Mouse (Mus musculus) kidney, embryonic 16.5 days (tissue): ENCODE measurements around the gene Cacna2d3. TPM values are rescaled to one million over a fixed set of nuclear protein-coding genes. Genes with fewer than 3 reads are reported as not detected.

Source experiments
- ATAC-seq: fragments of 200-750 bp; cut with Nextera tagmentation; 2 replicates; pipeline ENCODE4 v1.8.0; 2017; ENCODE audit warnings: moderate TSS enrichment; ENCODE audit not compliant: low FRiP score, low TSS enrichment
- H3K27ac ChIP-seq: fragments of 300-500 bp; sonication (generic); 2 replicates; pipeline ENCODE4 v1.5.1; 2014; ENCODE audit warnings: low read length
- H3K27me3 ChIP-seq: fragments of 300-500 bp; sonication (generic); 2 replicates; pipeline ENCODE4 v1.6.1; 2014; ENCODE audit warnings: low read length, control low read depth, mixed read lengths; ENCODE audit not compliant: insufficient read depth
- H3K36me3 ChIP-seq: fragments of 300-500 bp; sonication (generic); 2 replicates; pipeline ENCODE4 v1.6.1; 2014; ENCODE audit warnings: low read length, control low read depth, mixed read lengths; ENCODE audit not compliant: insufficient read depth
- H3K4me1 ChIP-seq: fragments of 300-500 bp; sonication (generic); 2 replicates; pipeline ENCODE4 v1.6.1; 2014; ENCODE audit warnings: low read length, control low read depth, mixed read lengths; ENCODE audit not compliant: insufficient read depth
- H3K4me2 ChIP-seq: fragments of 300-500 bp; sonication (generic); replicated peaks from 2 replicates; pipeline ENCODE4 v1.6.1; 2014; ENCODE audit warnings: low read depth, low read length
- H3K4me3 ChIP-seq: fragments of 300-500 bp; sonication (generic); 2 replicates; pipeline ENCODE4 v1.5.1; 2014; ENCODE audit warnings: mild to moderate bottlenecking, low read length
- H3K9ac ChIP-seq: fragments of 300-500 bp; sonication (generic); replicated peaks from 2 replicates; pipeline ENCODE4 v1.6.1; 2014; ENCODE audit warnings: low read length
- H3K9me3 ChIP-seq: fragments of 300-500 bp; sonication (generic); 2 replicates; pipeline ENCODE4 v1.6.1; 2016; ENCODE audit warnings: low read length, control low read depth
- WGBS: fragments of 180-500 bp; shearing (Covaris S2); extraction: QIAGEN DNeasy Blood & Tissue Kit; methylation state at CpG from one replicate; pipeline ENCODE4 v1.1.7; 2014; 5-methylcytosine and 5-hydroxymethylcytosine counted together
- polyA plus RNA-seq: library from polyadenylated mRNA; unstranded; fragments of >200 nt; fragmentation: Nextera tagmentation; extraction: Ambion mirVana; gene quantifications from 2 replicates; pipeline ENCODE4 v1.2.1, GENCODE M21; 2015

The Cacna2d3 gene
- polyA plus RNA-seq, 1 experiment from 2014 or later, result 2.8 TPM

DNA sequence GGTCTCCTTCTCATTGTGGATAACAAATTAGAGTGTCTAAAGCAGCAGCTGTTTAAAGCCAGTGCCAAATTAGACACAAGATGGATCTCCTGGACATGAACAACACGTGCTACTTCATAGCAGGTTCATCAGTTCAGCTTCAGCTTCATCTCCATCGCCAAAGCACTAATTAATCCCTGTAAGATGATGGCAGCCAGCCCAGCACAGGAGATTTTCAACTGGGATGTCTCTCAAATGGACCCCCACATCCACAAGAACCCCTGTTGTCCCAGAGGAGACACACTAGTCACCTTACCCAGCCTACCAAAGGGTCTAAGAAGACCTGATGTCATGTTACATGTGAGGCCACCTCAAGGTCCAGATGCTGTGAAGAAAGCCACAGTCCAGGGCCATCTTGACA is 408.2 kb downstream of the Cacna2d3 start:
- no peak for ATAC-seq
- Histone ChIP-seq H3K36me3 (no peaks in the 10 kb centered on the region), H3K9me3 (no peaks in the 10 kb centered on the region), H3K9ac (no peak overlapping the region), H3K4me1 (no peaks in the 10 kb centered on the region), H3K4me3 (no peak overlapping the region), H3K27ac (no peak overlapping the region), H3K4me2 (no peak overlapping the region), H3K27me3 (no peaks in the 10 kb centered on the region)
- 82% methylated on average over 2 of the region's 2 CpGs for WGBS

DNA sequence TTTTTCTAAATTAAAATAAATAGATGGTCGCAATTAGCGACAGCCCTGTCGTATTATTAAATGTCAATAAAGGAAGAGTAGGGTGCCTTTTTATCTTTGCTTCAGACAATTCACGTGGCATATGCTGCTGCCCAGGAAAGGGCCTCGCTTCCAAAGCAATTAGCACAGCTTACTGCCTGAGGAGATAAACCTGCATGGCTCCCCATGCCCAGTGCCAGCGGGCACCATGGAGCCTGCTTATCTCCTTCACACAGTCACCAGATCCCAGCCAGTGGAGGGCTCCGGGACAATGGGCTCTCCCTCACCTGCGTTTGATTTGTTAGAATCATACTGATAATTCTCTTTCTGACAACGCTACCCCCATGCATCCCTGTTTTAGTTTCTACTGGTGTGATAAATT is 416.0 kb downstream of the Cacna2d3 start:
- no peaks in the 10 kb centered on the region for H3K36me3 ChIP-seq
- no peak overlapping the region for H3K9ac ChIP-seq
- no peaks in the 10 kb centered on the region for H3K9me3 ChIP-seq
- WGBS, result 91% methylated on average over 9 of the region's 9 CpGs
- H3K4me3 ChIP-seq, result no peak overlapping the region
- no peak overlapping the region for H3K4me2 ChIP-seq
- H3K27ac ChIP-seq, result no peak overlapping the region
- H3K27me3 ChIP-seq, result no peaks in the 10 kb centered on the region
- H3K4me1 ChIP-seq, result no peaks in the 10 kb centered on the region
- ATAC-seq, result no peak

DNA sequence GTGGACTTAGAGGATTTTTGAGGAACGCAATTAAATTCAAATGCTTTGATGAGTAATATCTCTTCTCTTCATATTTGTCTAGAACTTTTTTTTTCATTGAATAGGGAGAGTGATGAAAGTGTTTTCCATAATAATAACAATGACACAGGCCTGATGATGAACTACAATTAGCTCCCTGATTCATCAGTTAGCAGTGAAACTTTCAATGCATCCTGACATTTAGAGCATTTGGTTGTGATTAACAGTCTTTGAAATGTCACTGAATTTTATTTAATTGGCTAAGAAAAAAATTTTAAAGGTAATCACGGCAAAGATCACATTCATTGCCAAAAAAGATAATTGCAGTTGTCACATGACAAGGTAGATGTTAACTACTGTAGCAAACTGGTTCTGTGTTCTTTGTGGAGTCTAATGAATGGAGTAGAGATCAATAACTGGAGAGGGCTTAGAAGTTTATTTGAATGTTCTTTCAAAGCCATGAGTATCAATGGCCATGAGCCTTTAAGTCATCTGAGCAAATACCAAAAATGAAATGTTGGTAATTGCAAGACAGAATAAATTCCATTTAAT is 425.4 kb downstream of the Cacna2d3 start:
- no peak for ATAC-seq
- no peaks in the 10 kb centered on the region for H3K36me3 ChIP-seq
- no peaks in the 10 kb centered on the region for H3K9me3 ChIP-seq
- H3K27ac ChIP-seq, result no peak overlapping the region
- no peak overlapping the region for H3K4me3 ChIP-seq
- WGBS, result 85% methylated on average over 2 of the region's 2 CpGs
- no peaks in the 10 kb centered on the region for H3K27me3 ChIP-seq
- no peak overlapping the region for H3K9ac ChIP-seq
- no peaks in the 10 kb centered on the region for H3K4me1 ChIP-seq
- no peak overlapping the region for H3K4me2 ChIP-seq

DNA sequence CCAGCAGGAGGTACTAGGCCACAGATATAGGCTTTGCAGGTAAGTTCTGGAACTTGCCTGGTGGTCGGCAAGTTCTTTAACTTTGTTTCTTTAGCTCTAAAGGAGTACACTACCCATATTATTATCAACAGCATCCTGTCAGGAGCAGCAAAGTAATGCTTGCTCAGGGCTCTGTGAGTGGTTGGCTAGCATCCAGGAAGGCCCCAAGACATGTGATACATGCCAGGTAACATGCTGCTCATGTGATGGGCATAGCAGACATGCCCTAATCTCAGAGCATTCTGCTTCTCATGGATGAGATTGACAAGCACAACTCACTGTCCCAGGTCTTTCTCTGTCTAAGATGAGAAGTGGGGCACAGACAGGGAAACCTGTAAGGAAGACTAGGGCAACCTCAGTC is 442.8 kb downstream of the Cacna2d3 start:
- Histone ChIP-seq H3K36me3 (no peaks in the 10 kb centered on the region), H3K4me3 (no peak overlapping the region), H3K9ac (no peak overlapping the region), H3K4me2 (no peak overlapping the region), H3K4me1 (no peaks in the 10 kb centered on the region), H3K9me3 (no peaks in the 10 kb centered on the region), H3K27me3 (no peaks in the 10 kb centered on the region), H3K27ac (no peak overlapping the region)
- 91% methylated on average over 1 of the region's 1 CpGs for WGBS
- ATAC-seq, result no peak

DNA sequence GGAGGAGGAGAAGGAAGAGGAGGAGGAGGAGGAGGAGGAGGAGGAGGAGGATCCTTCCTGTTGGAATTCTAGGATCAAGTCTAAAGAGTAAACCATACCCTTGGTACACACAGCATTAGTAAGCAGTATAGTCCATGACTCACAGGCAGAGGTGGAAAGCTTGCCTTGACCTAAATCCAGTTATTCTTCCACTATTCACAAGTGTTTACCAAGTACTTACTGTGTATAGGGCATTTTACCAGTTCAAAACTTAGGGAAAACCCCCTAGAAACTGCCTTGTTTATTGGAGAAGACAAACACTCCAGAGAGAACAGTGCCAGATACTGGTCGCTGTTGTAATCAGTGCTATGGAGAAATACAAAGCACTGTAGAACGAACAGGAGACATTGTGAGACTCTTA is 443.3 kb downstream of the Cacna2d3 start:
- no peak overlapping the region for H3K9ac ChIP-seq
- no peaks in the 10 kb centered on the region for H3K4me1 ChIP-seq
- H3K4me2 ChIP-seq, result no peak overlapping the region
- no peak overlapping the region for H3K4me3 ChIP-seq
- no peak overlapping the region for H3K27ac ChIP-seq
- no peak for ATAC-seq
- 92% methylated on average over 2 of the region's 2 CpGs for WGBS
- no peaks in the 10 kb centered on the region for H3K36me3 ChIP-seq
- no peaks in the 10 kb centered on the region for H3K9me3 ChIP-seq
- no peaks in the 10 kb centered on the region for H3K27me3 ChIP-seq

DNA sequence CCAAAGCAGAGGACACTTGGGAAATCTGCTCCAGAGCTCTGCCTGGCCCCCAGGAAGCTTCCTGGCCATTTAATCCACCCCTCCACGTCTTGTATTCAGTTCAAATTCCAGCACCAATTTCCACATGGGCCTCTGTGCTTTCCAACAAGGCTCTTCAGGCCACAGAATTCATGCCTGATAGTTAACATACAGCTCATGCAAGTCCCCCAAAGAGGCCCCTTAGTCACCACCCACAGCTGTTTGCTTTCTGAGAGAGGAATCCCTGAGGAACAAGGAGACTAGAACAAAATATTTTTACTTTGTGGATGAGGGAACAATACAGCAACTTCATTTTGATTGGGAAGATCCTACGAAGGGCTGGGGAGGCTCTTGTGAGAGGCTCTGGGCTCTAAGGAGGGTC is 444.0 kb downstream of the Cacna2d3 start:
- Histone ChIP-seq H3K4me2 (no peak overlapping the region), H3K9ac (no peak overlapping the region), H3K4me1 (no peaks in the 10 kb centered on the region), H3K4me3 (no peak overlapping the region), H3K36me3 (no peaks in the 10 kb centered on the region), H3K27ac (no peak overlapping the region; the same call in 1 of the 2 replicates), H3K9me3 (no peaks in the 10 kb centered on the region), H3K27me3 (no peaks in the 10 kb centered on the region)
- 52% methylated on average over 2 of the region's 2 CpGs for WGBS
- no peak for ATAC-seq

DNA sequence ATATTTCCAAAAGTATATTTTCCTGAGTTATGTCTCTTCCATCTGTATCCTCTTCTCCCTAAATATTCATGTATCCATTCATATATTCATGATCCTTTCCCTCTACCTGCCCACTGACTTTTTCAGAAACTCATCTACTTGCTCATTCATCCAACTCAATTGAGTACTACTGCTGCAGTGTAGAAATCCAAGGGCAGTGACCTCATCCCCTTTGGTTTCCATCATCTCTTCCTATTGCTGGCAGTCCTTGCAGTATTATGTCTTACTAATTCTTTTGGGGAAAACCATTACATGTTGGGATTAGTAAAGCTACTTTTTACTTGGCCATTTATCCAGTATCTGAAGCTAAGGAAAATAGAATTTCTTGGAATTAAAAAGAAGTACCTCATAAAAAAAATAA is 447.8 kb downstream of the Cacna2d3 start:
- Histone ChIP-seq H3K27me3 (no peaks in the 10 kb centered on the region), H3K4me3 (no peak overlapping the region), H3K27ac (no peak overlapping the region), H3K9ac (no peak overlapping the region), H3K4me2 (no peak overlapping the region), H3K4me1 (no peaks in the 10 kb centered on the region), H3K36me3 (no peaks in the 10 kb centered on the region), H3K9me3 (no peaks in the 10 kb centered on the region)
- no peak for ATAC-seq

DNA sequence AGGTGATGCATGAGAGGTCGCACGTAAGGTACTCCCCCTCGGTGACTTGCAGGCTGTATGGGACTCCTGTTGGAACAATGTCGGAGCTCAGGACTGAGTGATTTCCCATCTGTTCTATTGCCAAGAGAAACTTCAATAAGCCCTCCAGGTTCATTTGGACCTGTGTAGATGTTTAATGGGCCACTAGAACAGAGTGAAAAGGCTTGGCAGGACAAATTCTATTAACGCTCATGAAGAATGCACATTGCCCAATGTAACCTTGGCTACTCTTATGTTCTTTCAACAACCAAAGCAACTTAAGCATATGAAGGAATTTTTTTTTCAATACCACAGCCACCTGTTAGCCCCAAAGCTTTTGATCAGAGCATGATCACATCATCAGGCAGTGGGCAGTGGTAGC is 451.1 kb downstream of the Cacna2d3 start:
- Histone ChIP-seq H3K36me3 (no peaks in the 10 kb centered on the region), H3K27ac (no peak overlapping the region), H3K4me1 (peaks cover 9% of the 10 kb centered on the region; the same call in 1 of the 2 replicates), H3K9me3 (no peaks in the 10 kb centered on the region), H3K4me3 (no peak overlapping the region), H3K9ac (no peak overlapping the region), H3K27me3 (no peaks in the 10 kb centered on the region), H3K4me2 (no peak overlapping the region)
- WGBS, result 78% methylated on average over 5 of the region's 5 CpGs
- ATAC-seq, result no peak

DNA sequence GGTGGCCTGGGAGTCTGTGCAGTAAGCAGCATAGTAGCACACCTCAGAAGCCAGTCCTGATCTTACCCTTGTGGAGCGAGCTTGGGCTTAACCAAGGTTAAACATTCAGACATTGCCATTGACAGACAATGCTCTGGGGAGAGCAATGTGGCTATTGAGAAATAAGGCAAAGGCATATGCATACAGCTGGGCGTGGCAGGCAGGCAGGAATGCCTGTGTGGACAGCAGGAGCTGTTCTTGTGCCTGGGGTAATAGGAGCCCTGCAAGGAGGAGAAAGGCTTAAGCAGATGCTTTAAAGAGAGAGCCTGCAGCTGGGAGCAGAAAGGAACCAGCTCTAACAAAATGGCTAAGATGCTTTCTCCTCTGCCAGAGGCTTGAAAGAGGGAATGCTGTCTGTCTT is 451.8 kb downstream of the Cacna2d3 start:
- 69% methylated on average over 2 of the region's 2 CpGs for WGBS
- no peak overlapping the region for H3K4me2 ChIP-seq
- H3K4me3 ChIP-seq, result no peak overlapping the region
- H3K9ac ChIP-seq, result no peak overlapping the region
- no peak overlapping the region for H3K27ac ChIP-seq
- no peaks in the 10 kb centered on the region for H3K27me3 ChIP-seq
- H3K9me3 ChIP-seq, result no peaks in the 10 kb centered on the region
- peaks cover 9% of the 10 kb centered on the region; the same call in 1 of the 2 replicates for H3K4me1 ChIP-seq
- H3K36me3 ChIP-seq, result no peaks in the 10 kb centered on the region
- ATAC-seq, result no peak

DNA sequence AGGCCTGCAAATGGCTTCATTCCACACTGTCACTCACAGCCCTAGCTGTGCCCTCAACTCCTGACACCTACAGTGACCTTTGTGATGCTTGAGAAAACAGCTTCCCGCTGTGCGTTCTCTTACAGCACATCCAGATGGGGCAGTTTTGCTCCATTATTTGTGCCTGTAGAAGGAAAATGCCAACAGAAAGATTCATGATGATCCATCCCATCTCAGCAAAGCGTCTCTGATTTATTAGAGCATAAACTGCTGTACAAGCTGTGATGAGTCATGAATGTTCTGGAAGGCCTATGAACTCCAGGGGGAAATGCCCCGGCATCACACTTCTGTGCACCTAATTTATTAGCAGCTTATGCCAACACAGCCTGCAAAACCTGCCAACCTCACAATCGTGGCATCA is 453.1 kb downstream of the Cacna2d3 start:
- ATAC-seq, result no peak
- H3K27me3 ChIP-seq, result no peaks in the 10 kb centered on the region
- H3K27ac ChIP-seq, result no peak overlapping the region
- WGBS, result 16% methylated on average over 5 of the region's 5 CpGs
- no peaks in the 10 kb centered on the region for H3K9me3 ChIP-seq
- peaks cover 9% of the 10 kb centered on the region; the same call in 1 of the 2 replicates for H3K4me1 ChIP-seq
- H3K36me3 ChIP-seq, result no peaks in the 10 kb centered on the region
- H3K4me2 ChIP-seq, result no peak overlapping the region
- no peak overlapping the region for H3K9ac ChIP-seq
- H3K4me3 ChIP-seq, result no peak overlapping the region
